Mouse (Mus musculus): Measurements from ENCODE around the gene Tnnt3. TPM values are rescaled to one million over a fixed set of nuclear protein-coding genes. Genes with fewer than 3 reads are reported as not detected.

The Tnnt3 gene
- polyA plus RNA-seq, 1 experiment = 2.2 TPM

DNA sequence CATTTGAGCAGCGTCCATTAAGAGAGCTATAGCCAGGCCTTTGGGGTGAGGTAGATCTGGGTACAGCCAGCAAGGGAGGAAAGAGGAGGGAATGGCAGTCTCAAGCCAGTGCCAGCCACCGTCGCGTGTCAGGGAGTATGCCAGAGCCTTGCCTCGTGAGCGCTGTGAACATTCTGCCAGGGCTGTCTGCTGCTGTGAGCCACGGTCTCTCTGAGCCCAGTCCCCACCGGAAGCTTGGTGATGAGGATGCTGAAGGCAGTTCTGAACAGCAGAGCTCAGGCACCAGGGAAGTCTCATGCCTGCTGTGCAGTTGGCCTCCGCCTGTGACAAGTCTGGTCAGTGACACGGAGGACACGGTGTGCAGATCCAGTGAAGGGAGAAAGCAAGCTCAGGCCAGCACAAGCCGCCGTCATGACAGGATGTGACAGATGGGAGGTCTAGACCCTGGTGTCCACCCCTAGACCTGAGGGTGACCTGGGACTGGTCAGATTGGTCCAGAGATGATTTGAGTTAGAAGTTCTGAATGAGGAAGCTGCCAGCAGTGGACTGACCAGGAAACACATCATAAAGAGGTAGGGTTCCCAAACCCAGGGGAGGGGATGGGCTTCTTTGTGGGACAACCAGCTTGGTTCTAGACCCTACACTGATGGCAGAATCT lies 21.7 kb upstream of the Tnnt3 start:
- DNase-seq (ENCODE audit: low read depth) = no peak

DNA sequence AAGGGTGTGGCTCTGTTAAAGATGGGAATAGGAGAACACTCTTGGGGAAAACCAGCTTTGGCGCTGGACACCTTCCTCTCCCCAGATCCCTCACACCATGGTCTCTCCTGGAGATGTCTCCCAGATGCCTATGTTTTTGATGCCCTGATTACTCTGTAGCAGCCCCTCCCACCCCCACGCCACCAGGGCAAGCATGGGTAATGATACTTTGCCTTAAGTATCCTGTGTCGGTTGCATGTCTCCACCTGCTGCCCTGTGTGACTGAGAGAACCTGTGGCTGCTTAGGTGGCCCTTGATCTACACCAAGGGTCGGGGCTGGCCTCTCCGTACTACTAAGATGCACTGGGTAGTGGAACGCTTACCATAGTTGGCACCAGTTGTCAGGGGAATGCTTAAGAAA lies 20.6 kb upstream of the Tnnt3 start:
- no peak for DNase-seq (ENCODE audit: low read depth)

DNA sequence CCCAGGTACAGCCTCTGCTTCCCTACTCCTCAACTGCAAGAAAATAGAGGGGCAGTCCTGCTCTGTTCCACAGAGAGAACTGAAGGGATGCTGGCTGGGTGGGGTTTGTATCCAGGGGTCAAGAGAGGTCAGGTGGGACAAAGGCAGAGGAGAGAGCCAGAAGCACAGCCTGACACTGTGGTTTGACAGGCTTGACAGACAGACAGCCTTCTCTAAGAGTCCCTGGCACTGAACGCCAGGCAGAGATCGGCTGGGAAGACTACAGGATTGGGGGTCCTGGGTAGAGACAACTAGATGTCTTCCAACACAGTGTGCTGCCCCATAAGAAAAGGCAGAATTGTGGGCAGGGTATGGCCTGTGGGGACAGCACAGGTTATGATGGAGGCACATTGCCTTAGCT lies 20.1 kb upstream of the Tnnt3 start:
- DNase-seq (ENCODE audit: low read depth) = no peak

DNA sequence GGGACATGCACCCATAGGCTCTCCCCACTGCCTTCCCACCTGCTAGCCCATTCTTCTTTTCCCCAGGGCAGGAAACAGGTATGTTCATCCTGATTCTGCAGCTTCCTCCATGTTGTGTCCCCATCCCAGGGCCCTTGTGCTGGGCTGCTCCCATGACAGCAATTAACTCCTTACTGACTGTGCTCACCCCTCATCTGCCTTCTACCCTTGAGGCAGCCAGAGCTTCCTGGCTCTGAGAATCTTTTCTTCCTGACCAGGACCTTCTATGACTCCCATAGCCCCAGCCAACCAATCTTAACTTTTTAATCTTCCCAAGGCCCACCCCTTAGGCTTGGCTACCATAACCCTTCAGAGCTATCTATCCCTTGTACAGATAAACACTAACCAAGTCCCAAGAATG lies 19.3 kb upstream of the Tnnt3 start:
- no peak for DNase-seq (ENCODE audit: low read depth)

DNA sequence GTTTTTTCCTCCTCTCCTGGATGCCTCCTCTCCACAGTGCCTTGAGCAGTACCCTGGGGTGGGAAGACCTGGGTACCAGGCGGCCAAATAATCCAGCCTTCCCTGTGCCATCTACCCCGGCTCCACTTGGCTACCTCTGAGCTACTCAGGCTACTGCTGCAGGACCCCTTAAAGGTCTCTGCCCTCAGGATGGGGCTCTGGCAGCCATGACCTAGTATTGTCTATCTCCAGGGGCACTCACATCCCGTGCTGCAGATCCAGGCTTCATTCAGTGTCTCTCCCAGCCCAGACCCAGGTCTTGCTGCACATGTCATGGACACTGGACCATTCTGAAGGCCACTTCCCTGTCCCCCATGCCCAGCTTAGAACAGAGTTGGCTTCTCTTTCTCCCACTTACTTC lies 18.8 kb upstream of the Tnnt3 start:
- DNase-seq (ENCODE audit: low read depth) = no peak

DNA sequence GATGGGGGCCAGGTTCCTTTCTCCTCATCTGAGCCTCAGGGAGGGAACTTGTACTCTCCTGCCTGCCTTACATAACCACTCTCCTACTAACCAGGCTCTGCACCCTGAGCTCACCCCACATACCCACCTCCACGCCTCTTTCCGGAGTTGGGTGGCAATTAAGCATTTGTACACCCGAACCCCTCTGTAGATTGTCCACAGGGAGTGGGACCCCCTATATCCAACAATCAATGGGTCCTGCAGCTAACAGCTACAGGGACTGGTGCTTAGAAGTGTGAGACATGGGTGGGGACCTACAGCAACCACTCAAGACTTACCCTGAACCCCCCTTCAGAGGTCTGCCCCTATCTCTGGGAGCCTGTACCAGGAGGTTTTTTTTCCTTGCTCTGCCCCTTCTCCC lies 18.0 kb upstream of the Tnnt3 start:
- DNase-seq (ENCODE audit: low read depth) = no peak

DNA sequence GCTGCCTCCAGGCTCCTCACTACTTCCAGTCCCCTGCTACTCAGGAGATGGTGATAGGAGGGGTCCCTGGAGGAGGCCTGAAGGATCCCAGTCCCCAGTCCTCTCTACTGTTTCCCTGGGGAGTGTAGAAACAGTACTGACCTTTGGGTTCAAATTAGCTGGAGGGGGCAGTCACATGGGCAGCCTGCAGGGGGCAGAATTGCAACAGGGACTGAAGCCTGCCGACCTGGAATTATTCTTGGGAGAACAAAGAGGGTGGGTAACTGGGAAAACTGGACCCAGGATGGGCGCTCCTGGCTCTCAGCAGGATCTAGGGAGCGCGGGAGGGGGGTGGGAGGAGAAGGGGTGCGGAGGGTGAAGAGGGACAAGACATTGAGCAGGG lies 17.5 kb upstream of the Tnnt3 start:
- DNase-seq (ENCODE audit: low read depth) = no peak

DNA sequence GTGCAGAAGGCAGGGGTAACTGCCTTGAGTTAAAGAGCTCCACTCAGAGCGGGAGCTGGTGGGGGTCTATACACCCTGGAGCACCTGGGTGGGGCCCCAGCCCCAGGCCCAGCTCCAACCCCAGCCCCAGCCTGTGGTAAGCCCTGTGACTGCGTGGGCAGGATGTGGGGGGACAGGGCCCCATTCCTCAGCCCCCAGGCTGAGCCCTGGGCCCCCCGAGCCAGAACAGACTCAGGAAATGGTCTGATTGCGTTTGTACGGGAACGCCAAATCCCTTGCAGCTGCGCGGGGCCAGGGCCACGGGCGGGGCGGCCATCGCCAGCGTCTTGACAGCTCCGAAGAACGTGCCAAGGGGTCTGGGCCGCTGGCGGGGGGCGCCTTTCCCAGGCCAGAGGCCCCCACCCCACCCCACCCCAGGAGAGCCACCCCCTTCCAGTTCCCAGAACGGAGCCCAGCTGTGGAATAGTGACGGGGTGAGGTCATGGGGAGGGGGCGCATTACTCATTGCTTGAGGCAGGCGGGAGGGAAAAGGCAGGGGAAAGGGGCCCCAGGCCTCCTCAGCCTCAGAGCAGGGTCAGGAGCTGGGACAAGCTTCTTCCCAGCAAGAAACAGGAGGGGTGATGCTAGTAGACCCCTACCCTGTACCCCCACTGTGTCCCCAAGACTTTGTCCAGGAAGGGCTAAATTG lies 16.9 kb upstream of the Tnnt3 start:
- no peak for DNase-seq (ENCODE audit: low read depth)

DNA sequence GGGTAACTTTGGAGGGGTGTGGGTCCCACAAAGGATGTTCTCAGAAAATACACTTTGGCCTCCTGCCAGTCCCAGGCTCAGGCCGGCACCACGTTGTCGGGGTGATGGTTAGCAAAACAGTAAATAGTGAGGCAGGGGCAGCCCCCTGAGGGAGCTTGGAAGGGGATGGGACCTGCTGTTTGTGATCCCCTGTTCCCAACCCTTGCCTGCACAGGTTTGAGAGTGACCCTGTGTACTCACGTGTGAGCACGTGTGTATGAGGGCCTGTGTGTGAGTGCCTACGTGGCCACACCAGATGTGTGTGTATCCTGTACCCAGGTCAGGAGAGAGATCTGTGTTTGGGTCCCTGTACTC lies 16.4 kb upstream of the Tnnt3 start:
- no peak for DNase-seq (ENCODE audit: low read depth)

DNA sequence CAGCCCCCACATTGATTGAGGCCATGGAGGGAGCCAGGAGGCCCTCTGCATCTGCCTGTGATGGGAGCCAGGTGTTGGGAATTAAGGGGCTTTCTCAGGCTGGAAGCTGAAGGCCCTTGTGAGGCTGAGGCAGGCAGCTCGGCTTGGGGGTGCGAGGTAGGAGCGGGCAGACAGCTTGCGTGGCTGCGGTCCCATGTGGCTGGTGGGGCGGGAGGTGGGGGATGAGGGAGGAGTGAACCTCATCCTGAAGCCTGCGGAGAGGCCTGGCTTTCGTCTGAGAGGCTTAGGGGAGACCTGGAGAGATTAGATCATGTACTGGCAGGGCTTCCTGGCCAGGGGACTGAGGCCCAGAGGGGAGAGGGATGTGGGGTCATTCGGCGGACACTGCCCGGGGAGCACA lies 15.5 kb upstream of the Tnnt3 start:
- no peak for DNase-seq (ENCODE audit: low read depth)

DNA sequence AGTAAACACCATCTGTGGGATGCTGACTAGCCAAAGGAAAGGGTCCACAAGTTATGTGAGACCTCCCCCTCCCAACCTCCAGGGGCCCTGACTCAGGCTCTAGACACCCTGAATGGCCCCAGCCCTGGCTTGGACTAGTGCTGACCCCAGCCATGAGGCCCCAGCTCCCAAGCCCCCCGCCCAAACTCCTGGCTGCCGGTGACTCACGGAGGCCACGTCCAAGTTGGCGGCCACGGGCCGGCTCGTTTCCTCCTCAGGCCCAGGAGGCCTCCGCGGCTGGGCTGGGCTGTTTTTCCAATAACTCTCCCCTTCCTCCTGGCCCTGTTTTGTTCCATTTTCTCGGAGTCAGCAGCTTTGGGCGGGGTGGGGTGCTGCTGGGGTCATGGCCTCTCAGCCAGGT lies 13.9 kb upstream of the Tnnt3 start:
- DNase-seq (ENCODE audit: low read depth) = no peak

DNA sequence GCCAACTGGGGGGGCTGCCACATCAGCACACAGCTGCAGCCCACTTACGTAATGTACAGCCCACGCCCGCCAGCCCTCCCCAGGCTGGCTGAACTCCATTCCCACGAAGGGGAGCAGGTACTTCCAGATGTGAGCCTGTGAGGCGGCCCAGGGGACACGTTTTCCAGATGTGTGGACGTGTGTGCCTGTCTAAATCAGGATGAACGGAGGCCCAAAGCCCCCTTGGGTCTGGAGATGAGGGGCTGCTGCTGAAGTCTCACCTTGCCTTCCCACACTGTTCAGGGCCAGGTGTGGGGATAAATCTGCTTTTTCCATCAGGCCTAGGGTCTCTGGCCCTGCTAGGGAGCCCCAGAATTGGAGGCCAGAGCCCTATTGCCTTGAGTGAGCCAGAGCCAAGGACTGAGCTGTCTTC lies 11.9 kb upstream of the Tnnt3 start:
- DNase-seq (ENCODE audit: low read depth) = no peak

DNA sequence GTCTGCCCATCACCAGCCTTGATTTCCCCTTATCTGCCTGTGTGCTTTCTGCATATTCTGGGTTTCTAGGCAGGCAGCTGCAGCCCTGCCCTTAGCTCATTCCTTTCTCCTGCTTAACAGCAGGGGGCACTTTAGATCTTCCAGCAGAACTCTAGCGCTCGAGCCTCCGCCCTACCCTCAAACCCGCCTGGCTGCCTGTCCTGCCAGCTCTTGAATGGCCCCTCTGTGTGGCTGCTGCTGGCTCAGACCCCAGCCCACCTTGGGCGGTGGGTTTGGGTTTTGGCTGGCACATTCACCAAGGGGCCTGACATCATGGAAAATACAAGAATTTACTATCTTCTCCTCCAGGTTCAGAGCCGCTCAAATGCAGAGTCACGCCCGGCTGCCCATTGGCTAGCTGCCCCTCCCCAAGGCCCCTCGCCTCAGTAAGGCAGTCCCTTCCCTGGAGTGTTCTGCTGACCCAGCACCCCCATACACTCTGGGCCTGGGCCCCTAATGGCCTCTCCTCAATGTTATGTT lies 11.2 kb upstream of the Tnnt3 start:
- DNase-seq (ENCODE audit: low read depth) = no peak

DNA sequence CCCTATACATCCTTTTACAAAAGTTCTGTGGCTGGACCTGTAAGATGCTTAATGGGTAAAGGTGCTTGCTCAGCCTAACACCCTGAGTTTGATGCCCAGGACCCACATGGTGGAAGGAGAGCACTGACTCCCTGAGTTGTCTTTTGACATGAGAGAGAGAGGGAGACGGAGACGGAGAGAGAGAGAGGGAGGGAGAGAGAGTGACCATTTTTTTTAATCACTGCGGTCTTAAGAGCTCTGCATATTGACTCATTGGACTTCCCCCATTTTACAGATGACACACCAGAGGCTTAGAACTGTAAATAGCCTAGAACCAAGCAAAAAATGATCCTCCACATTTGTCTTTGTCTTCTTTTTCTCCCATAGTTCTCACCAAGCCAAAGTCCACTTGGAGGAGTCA lies 10.6 kb upstream of the Tnnt3 start:
- DNase-seq (ENCODE audit: low read depth) = no peak

DNA sequence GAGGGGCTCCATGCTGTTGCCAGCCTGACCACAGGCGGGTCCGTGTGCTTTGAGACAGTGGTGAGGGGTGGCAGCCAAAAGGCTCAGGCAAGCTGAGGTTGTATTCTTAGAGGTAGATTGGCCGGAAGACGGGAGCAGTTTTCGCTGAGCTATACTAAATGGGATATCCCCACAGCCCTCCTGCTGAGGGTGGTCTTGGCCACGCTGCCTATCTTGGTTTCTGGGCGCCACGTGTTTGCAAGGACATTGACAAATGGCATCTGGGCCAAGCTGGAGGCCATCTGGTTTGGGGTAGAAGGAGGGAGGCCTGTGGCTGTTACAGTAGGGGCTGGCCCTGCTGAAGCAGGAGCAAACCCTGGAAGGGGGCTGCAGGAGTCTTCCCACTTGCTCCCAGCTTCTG lies 5.1 kb upstream of the Tnnt3 start:
- DNase-seq (ENCODE audit: low read depth) = no peak

DNA sequence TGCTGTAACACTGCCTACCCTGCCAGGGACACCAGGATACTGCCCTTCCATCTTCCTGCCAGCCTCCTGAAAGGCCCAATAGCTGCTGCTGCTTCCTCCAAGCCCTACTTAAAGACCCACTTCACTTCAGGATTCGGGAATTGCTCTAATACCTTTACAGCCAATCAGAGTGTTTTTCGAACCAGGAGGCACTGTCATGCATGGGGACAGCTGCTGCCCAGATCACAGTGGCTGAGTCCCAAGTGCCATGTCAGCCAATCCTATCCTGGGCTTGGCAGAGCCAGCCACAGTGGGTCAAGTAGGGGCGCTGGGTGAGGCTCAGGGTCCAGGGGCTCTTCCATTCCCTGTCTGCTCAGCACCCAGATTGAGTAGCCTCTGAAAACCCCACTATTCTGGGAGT lies 2.5 kb upstream of the Tnnt3 start:
- DNase-seq (ENCODE audit: low read depth) = no peak

DNA sequence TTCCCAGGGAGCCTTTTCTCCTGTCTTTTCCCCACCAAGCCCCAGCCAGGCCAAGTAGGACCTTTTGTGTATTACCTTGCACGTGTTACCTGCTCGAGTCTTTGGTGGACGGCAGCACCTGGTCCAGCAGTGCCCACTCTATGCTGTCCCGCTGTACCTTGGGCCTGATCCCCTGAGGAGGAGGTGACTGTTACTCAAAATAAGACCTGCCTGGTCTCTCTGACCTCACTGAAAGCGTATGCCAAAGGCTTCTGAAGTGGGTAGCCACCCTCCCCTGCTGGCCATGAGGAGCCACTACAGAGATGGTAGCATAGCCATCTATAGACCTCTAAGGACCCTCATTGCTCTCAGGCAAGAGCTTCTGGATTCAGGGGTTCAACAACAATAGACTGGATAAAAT lies 1.8 kb upstream of the Tnnt3 start:
- no peak for DNase-seq (ENCODE audit: low read depth)

DNA sequence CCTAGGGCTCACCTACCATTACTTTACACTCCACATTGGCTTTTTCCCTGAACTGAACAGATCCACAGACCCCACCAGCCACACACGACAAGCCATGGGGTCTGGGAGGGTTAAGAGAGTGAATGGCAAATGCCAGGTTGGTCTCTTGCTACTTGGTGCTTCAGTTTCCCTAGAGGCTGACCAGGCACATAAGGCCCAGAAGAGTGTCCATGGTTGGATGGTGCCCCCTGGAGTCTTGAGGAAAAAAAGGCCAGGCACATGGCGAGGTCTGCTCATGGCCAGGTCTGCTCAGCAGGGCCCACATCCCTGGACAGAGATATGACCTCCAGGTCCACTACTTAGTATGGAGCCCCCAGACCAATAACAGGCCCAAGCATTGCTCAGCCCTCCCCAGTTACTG lies 861 bp upstream of the Tnnt3 start:
- DNase-seq (ENCODE audit: low read depth) = no peak

DNA sequence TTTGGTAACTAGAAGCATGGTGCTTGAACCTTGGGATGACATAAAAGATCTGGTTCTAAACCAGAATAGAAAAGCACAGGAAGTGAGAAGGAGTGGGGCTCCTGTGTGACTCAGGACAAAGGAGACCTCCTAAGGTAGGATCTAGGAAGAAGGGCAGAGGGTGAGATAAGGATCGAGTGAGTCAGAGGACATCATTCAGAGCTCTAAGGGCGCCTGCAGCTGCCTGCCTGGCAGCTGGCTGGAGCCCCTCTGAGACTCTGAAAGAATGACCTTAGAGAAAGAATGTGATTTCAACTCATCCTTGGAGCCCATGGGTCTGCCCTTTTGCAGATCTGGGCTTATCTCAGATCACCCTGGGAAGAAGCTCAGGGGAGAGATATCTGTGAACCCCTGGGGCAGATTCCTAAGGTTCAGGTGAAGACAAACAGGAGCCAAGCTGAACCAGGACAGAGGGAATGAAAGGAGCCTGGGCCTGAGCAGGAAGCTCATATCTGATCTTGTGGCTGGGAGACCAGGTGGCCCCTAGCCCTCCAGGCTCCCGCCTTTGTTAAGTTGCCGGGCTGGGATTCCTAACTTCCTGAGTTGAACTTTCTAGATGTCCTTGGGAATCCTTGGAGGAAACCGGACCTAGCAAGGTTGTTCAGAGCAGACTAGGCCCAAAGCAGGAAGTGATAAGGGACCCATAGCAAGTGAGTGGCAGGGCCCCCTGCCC lies 530 bp downstream of the Tnnt3 start:
- no peak for DNase-seq (ENCODE audit: low read depth)

DNA sequence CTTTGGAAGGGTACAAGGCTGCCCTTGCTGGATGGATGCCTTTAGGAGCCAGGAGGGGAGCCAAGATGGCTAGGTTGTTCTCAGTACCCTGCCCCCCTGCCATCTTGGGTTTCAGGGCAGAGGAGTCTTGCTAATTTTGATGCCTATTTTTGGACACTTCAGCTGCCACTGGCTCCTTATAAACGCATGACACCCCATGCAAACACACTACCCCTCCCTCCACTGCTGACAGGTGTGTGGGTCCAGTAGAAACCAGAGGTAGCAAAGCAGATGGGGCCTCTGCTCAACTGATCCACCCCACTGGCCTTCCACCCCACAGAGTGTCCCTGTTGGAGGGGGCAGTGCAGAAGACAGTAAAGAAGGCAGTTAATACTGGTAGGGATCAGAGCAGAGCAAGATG lies 1.4 kb downstream of the Tnnt3 start:
- no peak for DNase-seq (ENCODE audit: low read depth)

DNA sequence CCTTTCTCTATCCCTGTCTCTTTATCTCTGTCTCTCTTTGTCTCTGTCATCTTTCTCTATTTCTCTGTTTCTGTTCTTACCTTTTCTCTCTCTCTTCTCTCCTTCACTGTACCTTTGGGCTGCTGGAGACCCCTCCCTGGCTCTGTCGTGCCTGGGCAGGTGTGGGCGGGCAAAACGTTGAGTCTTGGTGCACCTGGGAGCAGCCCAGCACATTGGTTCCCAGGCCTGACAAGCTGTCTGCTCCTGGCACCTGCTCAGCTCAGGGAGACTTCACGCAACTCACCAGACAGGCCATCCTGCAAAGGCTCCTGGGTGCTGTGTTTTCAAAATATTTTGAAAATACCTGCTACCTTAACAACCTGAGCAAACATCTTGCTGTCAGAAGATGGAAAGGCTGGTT lies 4.6 kb downstream of the Tnnt3 start:
- no peak for DNase-seq (ENCODE audit: low read depth)

DNA sequence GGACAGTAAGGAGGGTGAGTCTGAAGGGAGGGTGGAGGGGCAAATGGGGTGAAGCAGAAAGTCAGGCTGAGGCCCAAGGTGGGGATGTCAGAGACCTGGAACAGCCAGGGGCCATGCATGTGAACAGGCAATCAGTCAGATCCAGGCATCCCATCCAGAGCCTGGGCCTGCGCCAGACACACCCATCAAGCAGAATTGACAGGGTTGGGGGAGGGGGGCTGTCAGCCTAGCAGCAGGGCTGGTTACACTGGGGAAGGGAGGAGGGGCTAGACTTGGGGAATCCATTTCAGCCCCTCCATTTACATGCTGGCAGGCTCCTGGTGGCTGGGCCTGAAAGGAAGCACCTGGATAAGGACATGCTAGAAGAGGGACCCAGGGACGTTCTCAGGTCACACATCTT lies 7.3 kb downstream of the Tnnt3 start:
- DNase-seq (ENCODE audit: low read depth) = no peak

DNA sequence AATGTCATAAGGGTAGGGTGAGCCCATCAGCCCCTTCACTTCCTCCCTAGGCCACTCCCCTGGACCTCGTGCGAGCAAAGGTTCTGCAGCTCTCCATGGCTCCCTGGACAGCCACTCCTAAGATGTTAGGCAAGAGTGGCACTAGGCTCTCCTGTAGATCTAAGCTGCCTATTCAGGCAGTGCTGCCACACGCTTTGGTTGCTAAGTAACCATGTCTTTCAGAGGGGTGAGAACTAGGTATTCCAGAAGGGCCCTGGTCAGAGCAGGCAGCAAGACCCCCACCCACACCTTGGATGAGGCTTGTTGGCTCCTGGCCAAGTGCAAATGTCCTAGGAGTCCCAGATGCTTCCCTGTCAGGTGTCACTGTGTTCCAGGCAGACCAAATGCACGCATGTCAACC lies 7.9 kb downstream of the Tnnt3 start:
- DNase-seq (ENCODE audit: low read depth) = no peak

Data from gonadal fat pad, adult 2 months (tissue).